Mouse (Mus musculus) heart, embryonic 12.5 days (tissue): Measurements from ENCODE around the gene Insm1. TPM values are rescaled to one million over a fixed set of nuclear protein-coding genes. Genes with fewer than 3 reads are reported as not detected.
A peak's percentile ranks its signal among the peaks of the same experiment; 100 is the strongest.

Experiments
- ATAC-seq: fragments of 200-750 bp; cut with Nextera tagmentation; 2 replicates; pipeline ENCODE4 v1.8.0; 2017; ENCODE audit warnings: moderate TSS enrichment, moderate library complexity; ENCODE audit not compliant: insufficient number of reproducible peaks, low FRiP score
- H3K27ac ChIP-seq: fragments of 300-500 bp; sonication (generic); 2 replicates; pipeline ENCODE4 v1.5.1; 2016; ENCODE audit warnings: mild to moderate bottlenecking, moderate library complexity; ENCODE audit not compliant: poor library complexity, severe bottlenecking
- H3K27me3 ChIP-seq: fragments of 300-500 bp; sonication (generic); replicated peaks from 2 replicates; pipeline ENCODE4 v1.6.1; 2016; ENCODE audit warnings: mild to moderate bottlenecking, moderate library complexity
- H3K36me3 ChIP-seq: fragments of 300-500 bp; sonication (generic); 2 replicates; pipeline ENCODE4 v1.6.1; 2016; ENCODE audit warnings: mild to moderate bottlenecking, moderate library complexity
- H3K4me1 ChIP-seq: fragments of 300-500 bp; sonication (generic); replicated peaks from 2 replicates; pipeline ENCODE4 v1.6.1; 2016; ENCODE audit warnings: mild to moderate bottlenecking
- H3K4me2 ChIP-seq: fragments of 300-500 bp; sonication (generic); 2 replicates; pipeline ENCODE4 v1.6.1; 2016; ENCODE audit warnings: mild to moderate bottlenecking, moderate library complexity
- H3K4me3 ChIP-seq: fragments of 300-500 bp; sonication (generic); 2 replicates; pipeline ENCODE4 v1.5.1; 2016; ENCODE audit warnings: mild to moderate bottlenecking
- H3K9ac ChIP-seq: fragments of 300-500 bp; sonication (generic); 2 replicates; pipeline ENCODE4 v1.6.1; 2016; ENCODE audit warnings: mild to moderate bottlenecking, moderate library complexity
- H3K9me3 ChIP-seq: fragments of 300-500 bp; sonication (generic); replicated peaks from 2 replicates; pipeline ENCODE4 v1.6.1; 2016; ENCODE audit warnings: mild to moderate bottlenecking, moderate library complexity
- WGBS: fragments of 180-500 bp; shearing (Covaris S2); methylation state at CpG from one replicate; pipeline ENCODE4 v1.1.7; 2016; 5-methylcytosine and 5-hydroxymethylcytosine counted together
- polyA plus RNA-seq: library from polyadenylated mRNA; unstranded; fragments of >200 nt; fragmentation: Nextera tagmentation; extraction: Ambion mirVana; gene quantifications from 2 replicates; pipeline ENCODE4 v1.2.1, GENCODE M21; 2016

Gene Insm1
- polyA plus RNA-seq, 1 experiment from 2014 or later: not detected

- H3K9ac ChIP-seq: no peak overlapping the region; the same call in 1 of the 2 replicates
- H3K4me2 ChIP-seq: peak overlapping the region; percentile 64
- no peaks in the 10 kb centered on the region for H3K9me3 ChIP-seq
- no peak for ATAC-seq
- no peak overlapping the region for H3K27ac ChIP-seq
- H3K36me3 ChIP-seq: no peaks in the 10 kb centered on the region
- peak overlapping the region; percentile 44 for H3K4me3 ChIP-seq
- peaks cover 60% of the 10 kb centered on the region for H3K27me3 ChIP-seq
- WGBS: under 1% methylated on average over 16 of the region's 16 CpGs
- H3K4me1 ChIP-seq: peaks cover 40% of the 10 kb centered on the region
These were observed 4.3 kb upstream of the Insm1 start for GRCm38 (mm10) chr2:146217227-146217980.

DNA sequence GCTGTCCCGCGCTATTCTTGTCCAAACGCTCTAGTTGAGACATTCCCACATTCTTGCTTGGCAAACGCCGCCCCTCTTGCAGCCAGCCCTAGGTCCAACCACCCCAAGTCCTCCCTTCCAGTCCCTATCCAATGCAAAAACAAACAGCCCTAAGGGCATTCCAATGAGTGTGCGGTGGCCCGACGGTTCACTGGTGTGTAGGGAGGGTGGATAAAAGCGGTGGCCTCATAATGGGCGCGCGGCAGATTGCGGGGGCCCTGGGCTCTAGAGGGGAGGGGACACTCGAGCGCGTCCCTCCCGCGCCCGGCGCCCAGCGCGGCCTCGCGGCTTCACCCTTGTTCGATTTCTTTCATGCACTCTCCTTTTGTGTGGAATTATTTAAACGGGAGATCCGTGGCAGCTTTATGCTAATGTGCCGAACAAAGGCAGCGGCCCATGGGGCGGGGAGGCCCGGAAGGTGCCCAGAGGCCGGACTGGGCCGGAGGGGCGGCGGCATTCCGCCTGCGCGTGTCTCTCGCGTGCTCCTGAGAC, 3.5 kb upstream of the Insm1 start:
- no peak for ATAC-seq
- H3K4me1 ChIP-seq: peaks cover 48% of the 10 kb centered on the region
- no peaks in the 10 kb centered on the region for H3K36me3 ChIP-seq
- WGBS: 1% methylated on average over 40 of the region's 40 CpGs
- peak overlapping the region; percentile 0; the same call in 1 of the 2 replicates for H3K9ac ChIP-seq
- H3K4me2 ChIP-seq: peak overlapping the region; percentile 64
- H3K27me3 ChIP-seq: peaks cover 68% of the 10 kb centered on the region
- peak overlapping the region; percentile 44 for H3K4me3 ChIP-seq
- H3K27ac ChIP-seq: no peak overlapping the region
- no peaks in the 10 kb centered on the region for H3K9me3 ChIP-seq

- no peak for ATAC-seq
- Histone ChIP-seq H3K4me2 (peak overlapping the region; percentile 64; the same call in 1 of the 2 replicates), H3K4me1 (peaks cover 52% of the 10 kb centered on the region), H3K9me3 (no peaks in the 10 kb centered on the region), H3K9ac (no peak overlapping the region), H3K27ac (no peak overlapping the region), H3K4me3 (peak overlapping the region; percentile 44; the same call in 1 of the 2 replicates), H3K27me3 (peaks cover 76% of the 10 kb centered on the region), H3K36me3 (no peaks in the 10 kb centered on the region)
- WGBS: 5% methylated on average over 19 of the region's 19 CpGs
These were observed 2.7 kb upstream of the Insm1 start for GRCm38 (mm10) chr2:146218881-146219535.

DNA sequence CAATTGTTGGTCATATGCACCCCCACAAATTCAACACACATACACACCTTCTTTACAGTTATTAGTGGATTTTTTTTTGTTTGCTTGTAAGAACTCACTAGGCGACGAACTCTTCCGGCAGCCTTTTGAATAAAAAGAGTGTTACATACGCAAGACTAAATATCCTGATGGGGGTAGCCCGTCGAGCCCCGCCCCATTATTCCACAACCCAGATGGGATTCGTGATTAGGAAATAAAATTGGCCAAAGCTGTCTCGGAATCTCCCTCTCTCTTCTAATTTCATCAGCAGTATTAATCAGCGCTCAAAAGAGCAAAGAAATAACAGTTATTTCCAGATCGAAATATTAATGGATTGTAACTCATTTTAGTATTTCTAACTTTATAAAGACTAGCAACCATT, 1.9 kb upstream of the Insm1 start:
- no peak for ATAC-seq
- Histone ChIP-seq H3K4me2 (no peak overlapping the region), H3K9ac (no peak overlapping the region), H3K27me3 (peaks cover 79% of the 10 kb centered on the region), H3K36me3 (no peaks in the 10 kb centered on the region), H3K9me3 (no peaks in the 10 kb centered on the region), H3K4me3 (no peak overlapping the region), H3K4me1 (peaks cover 47% of the 10 kb centered on the region), H3K27ac (no peak overlapping the region)
- WGBS: 17% methylated on average over 11 of the region's 11 CpGs

DNA sequence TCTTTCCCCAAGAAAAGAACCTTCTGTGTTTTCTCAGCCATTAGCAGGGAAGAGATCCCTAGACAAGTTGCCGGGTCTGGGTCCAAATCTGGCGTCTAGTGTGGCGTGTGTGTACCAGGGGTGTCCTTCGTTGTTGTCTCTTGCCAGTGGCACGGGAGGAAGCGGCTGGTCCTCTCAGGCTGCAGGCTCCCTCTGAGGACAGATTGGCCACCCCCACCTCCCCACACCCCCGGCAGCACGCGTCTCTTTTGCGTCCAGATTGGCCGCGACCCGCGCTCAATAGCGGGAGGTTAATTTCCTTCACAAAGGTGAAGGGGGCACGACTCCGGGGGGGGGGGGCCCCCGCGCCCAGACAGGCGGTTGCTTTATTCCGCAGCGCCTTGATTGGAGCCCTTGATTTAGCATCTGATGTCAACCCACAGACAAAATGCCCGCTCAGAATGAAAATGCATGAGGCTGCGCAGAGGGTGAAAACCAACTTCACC, 1.1 kb upstream of the Insm1 start:
- no peaks in the 10 kb centered on the region for H3K9me3 ChIP-seq
- H3K4me3 ChIP-seq: peak overlapping the region; percentile 56
- ATAC-seq: no peak
- peak overlapping the region; percentile 97 for H3K4me2 ChIP-seq
- no peak overlapping the region for H3K9ac ChIP-seq
- H3K27me3 ChIP-seq: peaks cover 83% of the 10 kb centered on the region
- no peak overlapping the region for H3K27ac ChIP-seq
- H3K36me3 ChIP-seq: no peaks in the 10 kb centered on the region
- WGBS: under 1% methylated on average over 24 of the region's 24 CpGs
- H3K4me1 ChIP-seq: peaks cover 46% of the 10 kb centered on the region

DNA sequence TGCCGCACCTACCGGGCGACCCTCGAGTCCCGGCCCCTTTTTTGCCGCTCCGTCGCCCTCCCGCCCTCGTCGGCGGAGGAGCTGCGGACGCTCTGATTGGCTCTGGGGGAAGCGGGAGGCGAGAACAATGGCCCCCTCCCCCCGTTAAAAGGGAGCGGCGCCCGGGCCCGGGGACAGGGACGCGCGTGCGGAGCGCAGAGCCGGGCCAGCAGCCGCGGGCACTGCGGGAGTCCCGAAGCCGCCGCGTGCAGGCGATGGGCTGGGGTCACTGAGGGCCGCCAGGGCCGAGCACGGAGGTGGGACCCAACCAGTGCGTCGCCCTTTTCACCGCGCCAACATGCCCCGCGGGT, 183 bp downstream of the Insm1 start:
- peaks cover 83% of the 10 kb centered on the region for H3K27me3 ChIP-seq
- H3K36me3 ChIP-seq: no peaks in the 10 kb centered on the region
- under 1% methylated on average over 43 of the region's 44 CpGs for WGBS
- H3K9ac ChIP-seq: 0 out of 2 replicates have a peak overlapping the region, but pooled peaks have one; percentile 35
- H3K9me3 ChIP-seq: no peaks in the 10 kb centered on the region
- peak; percentile 27 for ATAC-seq
- no peak overlapping the region for H3K27ac ChIP-seq
- peak overlapping the region; percentile 56 for H3K4me3 ChIP-seq
- H3K4me2 ChIP-seq: peak overlapping the region; percentile 97
- H3K4me1 ChIP-seq: peaks cover 46% of the 10 kb centered on the region

DNA sequence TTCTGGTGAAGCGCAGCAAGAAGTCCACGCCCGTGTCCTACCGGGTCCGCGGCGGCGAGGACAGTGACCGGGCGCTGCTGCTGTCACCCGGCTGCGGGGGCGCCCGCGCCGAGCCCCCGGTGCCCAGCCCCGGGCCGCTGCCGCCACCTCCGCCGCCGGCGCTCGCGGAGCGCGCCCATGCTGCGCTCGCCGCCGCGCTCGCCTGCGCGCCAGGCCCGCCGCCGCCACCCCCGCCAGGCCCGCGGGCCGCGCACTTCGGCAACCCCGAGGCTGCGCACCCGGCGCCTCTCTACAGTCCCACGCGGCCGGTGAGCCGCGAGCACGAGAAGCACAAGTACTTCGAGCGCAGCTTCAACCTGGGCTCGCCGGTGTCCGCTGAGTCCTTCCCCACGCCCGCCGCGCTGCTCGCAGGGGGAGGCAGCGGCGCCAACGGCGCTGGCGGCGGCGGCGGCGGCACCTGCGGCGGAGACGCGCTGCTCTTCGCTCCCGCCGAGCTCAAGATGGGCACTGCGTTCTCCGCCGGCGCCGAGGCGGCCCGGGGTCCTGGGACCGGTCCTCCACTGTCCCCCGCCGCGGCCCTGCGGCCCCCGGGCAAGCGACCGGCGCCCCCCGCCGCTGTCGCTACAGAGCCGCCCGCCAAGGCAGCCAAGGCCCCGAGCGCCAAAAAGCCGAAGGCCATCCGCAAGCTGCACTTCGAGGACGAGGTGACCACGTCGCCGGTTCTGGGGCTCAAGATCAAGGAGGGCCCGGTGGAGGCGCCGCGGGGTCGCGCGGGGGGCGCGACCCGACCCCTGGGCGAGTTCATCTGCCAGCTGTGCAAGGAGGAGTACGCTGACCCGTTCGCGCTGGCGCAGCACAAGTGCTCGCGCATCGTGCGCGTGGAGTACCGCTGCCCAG, 806 bp downstream of the Insm1 start:
- Histone ChIP-seq H3K27me3 (peaks cover 84% of the 10 kb centered on the region), H3K4me1 (peaks cover 42% of the 10 kb centered on the region), H3K9me3 (no peaks in the 10 kb centered on the region), H3K36me3 (no peaks in the 10 kb centered on the region), H3K4me3 (peak overlapping the region; percentile 56), H3K27ac (no peak overlapping the region), H3K4me2 (peak overlapping the region; percentile 97), H3K9ac (peak overlapping the region; percentile 35)
- ATAC-seq: 0 out of 2 replicates have a peak, but pooled peaks have one; percentile 6
- 2% methylated on average over 131 of the region's 133 CpGs for WGBS

- no peak overlapping the region for H3K9ac ChIP-seq
- H3K4me2 ChIP-seq: peak overlapping the region; percentile 97
- no peaks in the 10 kb centered on the region for H3K36me3 ChIP-seq
- H3K27me3 ChIP-seq: peaks cover 83% of the 10 kb centered on the region
- H3K9me3 ChIP-seq: no peaks in the 10 kb centered on the region
- no peak overlapping the region for H3K27ac ChIP-seq
- ATAC-seq: no peak
- peak overlapping the region; percentile 56 for H3K4me3 ChIP-seq
- H3K4me1 ChIP-seq: peaks cover 34% of the 10 kb centered on the region
- WGBS: 1% methylated on average over 74 of the region's 75 CpGs
These were observed 1.6 kb downstream of the Insm1 start for GRCm38 (mm10) chr2:146223176-146223905.

DNA sequence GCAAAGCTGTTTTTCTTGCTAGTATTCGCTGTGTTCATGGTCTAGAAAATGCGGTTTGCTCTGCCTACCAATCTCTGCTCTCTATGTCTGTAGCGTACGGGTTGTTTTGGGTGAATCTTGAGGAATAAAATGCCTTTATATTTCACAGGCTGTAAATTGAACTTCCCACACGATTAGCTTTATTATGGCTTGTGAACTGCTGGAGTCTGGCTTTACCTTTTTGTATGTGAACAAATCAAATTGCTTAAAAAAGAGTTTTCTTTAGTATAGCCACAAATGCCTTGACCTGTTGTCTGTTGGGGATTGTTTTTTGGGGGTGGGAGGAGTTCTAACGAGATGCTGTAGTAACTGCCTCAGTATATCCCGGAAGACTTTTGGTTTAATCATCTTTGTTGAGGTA, 2.4 kb downstream of the Insm1 start:
- no peak for ATAC-seq
- H3K9ac ChIP-seq: no peak overlapping the region
- H3K27ac ChIP-seq: no peak overlapping the region
- H3K4me3 ChIP-seq: no peak overlapping the region
- no peaks in the 10 kb centered on the region for H3K9me3 ChIP-seq
- H3K27me3 ChIP-seq: peaks cover 83% of the 10 kb centered on the region
- 16% methylated on average over 7 of the region's 7 CpGs for WGBS
- no peaks in the 10 kb centered on the region for H3K36me3 ChIP-seq
- no peak overlapping the region for H3K4me2 ChIP-seq
- peaks cover 28% of the 10 kb centered on the region for H3K4me1 ChIP-seq

DNA sequence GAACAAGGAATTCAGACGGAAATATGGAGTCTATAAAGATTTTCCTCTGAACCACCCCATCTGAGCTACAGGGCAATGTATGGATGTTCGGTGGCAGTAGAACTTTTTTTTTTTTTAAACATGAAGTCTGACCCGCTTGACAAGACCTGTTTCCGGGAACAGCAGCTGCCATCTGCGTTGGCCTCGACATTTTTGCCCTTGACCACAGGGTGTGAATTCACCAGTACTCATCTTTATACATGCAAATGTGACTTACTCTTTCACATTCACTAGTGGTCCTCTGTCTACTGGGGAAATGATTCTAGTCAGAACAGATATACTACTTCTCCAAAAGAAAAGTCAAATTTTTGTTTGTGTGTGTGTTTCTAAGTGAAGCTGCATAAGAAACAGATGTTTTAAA, 4.1 kb downstream of the Insm1 start:
- WGBS: 19% methylated on average over 6 of the region's 6 CpGs
- H3K4me2 ChIP-seq: no peak overlapping the region
- peaks cover 23% of the 10 kb centered on the region for H3K4me1 ChIP-seq
- no peak overlapping the region for H3K4me3 ChIP-seq
- no peak overlapping the region for H3K27ac ChIP-seq
- H3K9ac ChIP-seq: no peak overlapping the region
- no peaks in the 10 kb centered on the region for H3K9me3 ChIP-seq
- H3K36me3 ChIP-seq: no peaks in the 10 kb centered on the region
- H3K27me3 ChIP-seq: peaks cover 77% of the 10 kb centered on the region
- ATAC-seq: no peak
